Mouse (Mus musculus) stomach, embryonic 15.5 days (tissue): ENCODE results near the gene Olfr1286. TPM values are rescaled to one million over a fixed set of nuclear protein-coding genes. Genes with fewer than 3 reads are reported as not detected.

ENCODE experiments used
- ATAC-seq: fragments of 200-750 bp; cut with Nextera tagmentation; 2 replicates; pipeline ENCODE4 v1.8.0; 2017; ENCODE audit warnings: low read depth, moderate number of reproducible peaks, moderate TSS enrichment; ENCODE audit not compliant: insufficient read depth, low FRiP score
- H3K27ac ChIP-seq: fragments of 300-500 bp; sonication (generic); 2 replicates; pipeline ENCODE4 v1.5.1; 2015; ENCODE audit warnings: mild to moderate bottlenecking, inconsistent platforms
- H3K27me3 ChIP-seq: fragments of 300-500 bp; sonication (generic); replicated peaks from 2 replicates; pipeline ENCODE4 v1.6.1; 2015; ENCODE audit warnings: inconsistent platforms
- H3K36me3 ChIP-seq: fragments of 300-500 bp; sonication (generic); 2 replicates; pipeline ENCODE4 v1.6.1; 2015; ENCODE audit warnings: inconsistent platforms
- H3K4me1 ChIP-seq: fragments of 300-500 bp; sonication (generic); 2 replicates; pipeline ENCODE4 v1.6.1; 2015; ENCODE audit warnings: inconsistent platforms
- H3K4me2 ChIP-seq: fragments of 300-500 bp; sonication (generic); 2 replicates; pipeline ENCODE4 v1.6.1; 2015; ENCODE audit warnings: mild to moderate bottlenecking, inconsistent platforms
- H3K4me3 ChIP-seq: fragments of 300-500 bp; sonication (generic); replicated peaks from 2 replicates; pipeline ENCODE4 v1.5.1; 2015; ENCODE audit warnings: inconsistent platforms
- H3K9ac ChIP-seq: fragments of 300-500 bp; sonication (generic); 2 replicates; pipeline ENCODE4 v1.6.1; 2015; ENCODE audit warnings: inconsistent platforms
- H3K9me3 ChIP-seq: fragments of 300-500 bp; sonication (generic); 2 replicates; pipeline ENCODE4 v1.6.1; 2016; ENCODE audit warnings: inconsistent platforms
- WGBS: fragments of 180-500 bp; shearing (Covaris S2); methylation state at CpG from one replicate; pipeline ENCODE4 v1.1.7; 2015; 5-methylcytosine and 5-hydroxymethylcytosine counted together
- polyA plus RNA-seq: library from polyadenylated mRNA; unstranded; fragments of >200 nt; fragmentation: Nextera tagmentation; extraction: Ambion mirVana; gene quantifications from 2 replicates; pipeline ENCODE4 v1.2.1, GENCODE M21; 2015

Olfr1286 gene
- polyA plus RNA-seq, result not detected in 2 replicates

DNA sequence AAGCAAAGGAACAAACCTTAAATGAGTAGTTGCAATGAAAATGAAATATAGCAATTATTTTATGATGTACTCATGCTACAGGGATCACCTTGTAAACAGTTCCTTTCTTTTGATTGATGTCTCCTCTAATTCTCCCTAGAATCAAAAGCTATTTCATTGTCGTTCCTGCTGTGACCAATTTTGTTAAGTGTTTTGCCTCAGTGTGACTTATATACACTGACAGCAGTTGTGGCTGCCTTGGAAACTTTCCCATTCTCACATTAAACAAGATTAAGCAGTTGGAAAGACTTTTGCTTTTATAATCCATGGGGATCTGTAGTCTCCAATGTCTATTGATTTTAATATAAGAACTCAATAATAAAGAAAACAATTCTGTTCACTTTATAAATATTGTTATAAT is at the start of gene Olfr1286:
Olfr1286 (minus strand) TSS at position 185 of the 400 bp plus-strand sequence.
- no peak within 1 kb of the TSS for H3K4me2 ChIP-seq
- no peak for ATAC-seq
- 62% methylated on average over 1 of the region's 1 CpGs for WGBS
- H3K4me1 ChIP-seq, result no peaks in the 10 kb centered on the region
- H3K27ac ChIP-seq, result no peak within 1 kb of the TSS
- H3K27me3 ChIP-seq, result no peaks in the 10 kb centered on the region
- no peaks in the 10 kb centered on the region for H3K9me3 ChIP-seq
- H3K4me3 ChIP-seq, result no peak within 1 kb of the TSS
- no peak within 1 kb of the TSS for H3K9ac ChIP-seq
- H3K36me3 ChIP-seq, result no peaks in the 10 kb centered on the region

- H3K4me1 ChIP-seq, result no peaks in the 10 kb centered on the region
- no peak within 1 kb of the TSS for H3K27ac ChIP-seq
- no peaks in the 10 kb centered on the region for H3K27me3 ChIP-seq
- ATAC-seq, result no peak
- WGBS, result 63% methylated on average over 1 of the region's 1 CpGs
- no peaks in the 10 kb centered on the region for H3K9me3 ChIP-seq
- no peaks in the 10 kb centered on the region for H3K36me3 ChIP-seq
- no peak within 1 kb of the TSS for H3K4me3 ChIP-seq
- no peak within 1 kb of the TSS for H3K9ac ChIP-seq
- H3K4me2 ChIP-seq, result no peak within 1 kb of the TSS
Measured at GRCm38 (mm10) chr2:111448842-111449241, 25.9 kb upstream of the Olfr1286 start, which contains the start of gene Olfr1287. Gene Olfr1287 (plus strand): TSS chr2:111449142.

DNA sequence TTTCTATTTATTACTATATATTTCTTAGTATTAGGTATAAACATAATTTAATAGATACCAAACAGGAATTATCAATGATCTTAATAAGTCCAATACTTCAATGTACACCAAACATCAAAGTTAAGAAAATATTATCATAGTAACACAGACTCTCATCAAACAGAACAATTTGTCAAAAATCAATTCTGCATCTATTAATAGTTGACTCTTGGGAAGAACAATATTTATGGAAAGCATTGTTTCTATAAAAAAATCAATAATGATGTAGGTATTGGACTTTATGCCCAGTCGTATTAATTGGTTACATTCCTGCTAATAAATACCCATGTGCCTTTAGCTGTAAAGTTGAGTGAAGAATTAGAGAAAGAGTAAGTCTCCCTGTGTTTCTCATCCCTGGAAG is 47.7 kb downstream of the Olfr1286 start, which contains the start of gene Olfr1284:
Olfr1284 (plus strand) TSS at position 301 of the 400 bp plus-strand sequence.
- H3K9ac ChIP-seq, result no peak within 1 kb of the TSS
- no peak within 1 kb of the TSS for H3K27ac ChIP-seq
- no peaks in the 10 kb centered on the region for H3K27me3 ChIP-seq
- no peaks in the 10 kb centered on the region for H3K36me3 ChIP-seq
- H3K4me3 ChIP-seq, result no peak within 1 kb of the TSS
- H3K9me3 ChIP-seq, result no peaks in the 10 kb centered on the region
- WGBS, result 78% methylated on average over 1 of the region's 1 CpGs
- no peak within 1 kb of the TSS for H3K4me2 ChIP-seq
- H3K4me1 ChIP-seq, result no peaks in the 10 kb centered on the region
- no peak for ATAC-seq

Other genes starting within 250 kb of the Olfr1286 start
- not detected in 2 replicates for gene 4930430A15Rik, start 193.5 kb downstream of the Olfr1286 start, polyA plus RNA-seq
- not detected in 2 replicates for gene Olfr1275, start 187.8 kb downstream of the Olfr1286 start, polyA plus RNA-seq
- gene Olfr1276, start 168.6 kb downstream of the Olfr1286 start, polyA plus RNA-seq, result not detected in 2 replicates
- not detected in 2 replicates for gene Olfr1277, start 149.0 kb downstream of the Olfr1286 start, polyA plus RNA-seq
- gene Olfr1278, start 133.0 kb downstream of the Olfr1286 start, polyA plus RNA-seq, result not detected in 2 replicates
- gene Olfr1279, start 122.5 kb downstream of the Olfr1286 start, polyA plus RNA-seq, result not detected in 2 replicates
- gene Olfr1280, start 109.1 kb downstream of the Olfr1286 start, polyA plus RNA-seq, result not detected in 2 replicates
- not detected in 2 replicates for gene Olfr1281, start 96.6 kb downstream of the Olfr1286 start, polyA plus RNA-seq
- not detected in 2 replicates for gene Olfr1282, start 87.0 kb downstream of the Olfr1286 start, polyA plus RNA-seq
- gene Olfr1283, start 56.3 kb downstream of the Olfr1286 start, polyA plus RNA-seq, result not detected in 2 replicates
- not detected in 2 replicates for gene Olfr1284, start 47.6 kb downstream of the Olfr1286 start, polyA plus RNA-seq
- not detected in 2 replicates for gene Olfr1287, start 26.0 kb upstream of the Olfr1286 start, polyA plus RNA-seq
- gene Olfr1288, start 51.0 kb upstream of the Olfr1286 start, polyA plus RNA-seq, result not detected in 2 replicates
- gene Olfr1289, start 57.7 kb upstream of the Olfr1286 start, polyA plus RNA-seq, result not detected in 2 replicates
- not detected in 2 replicates for gene Olfr1290, start 70.7 kb upstream of the Olfr1286 start, polyA plus RNA-seq
- not detected in 2 replicates for gene Olfr1291-ps1, start 74.1 kb upstream of the Olfr1286 start, polyA plus RNA-seq
- not detected in 2 replicates for gene Olfr1293-ps, start 102.1 kb upstream of the Olfr1286 start, polyA plus RNA-seq
- not detected in 2 replicates for gene Olfr1294, start 117.2 kb upstream of the Olfr1286 start, polyA plus RNA-seq
- gene Olfr1295, start 146.6 kb upstream of the Olfr1286 start, polyA plus RNA-seq, result not detected in 2 replicates
- not detected in 2 replicates for gene Olfr1297, start 203.4 kb upstream of the Olfr1286 start, polyA plus RNA-seq
- gene Olfr1298, start 226.1 kb upstream of the Olfr1286 start, polyA plus RNA-seq, result not detected in 2 replicates
- not detected in 2 replicates for gene Olfr1299, start 238.3 kb upstream of the Olfr1286 start, polyA plus RNA-seq